In genomic region chr14:25520991-25521390, GRCm38 (mm10) we compare ENCODE assay signal across 9 mouse cellular contexts.
DNase-seq lines count a peak whose midpoint lies in the region; ATAC-seq and TF ChIP-seq lines count a peak whose summit lies in the region.
"Had no signal": no experiment of that assay in that cellular context is flagged by ENCODE, and none has a peak within 500 bp of the region (broad histone marks: within the 10 kb centered on the region; RNA-seq: fewer than 3 reads in every experiment).

No protein-coding gene starts in this region.

- peak overlapping the region; percentile 76 for H3K27ac ChIP-seq in heart, embryonic 13.5 days (replicated peaks)
- H3K27ac ChIP-seq in bone marrow, adult 2 months (ENCODE audit: control insufficient read depth, insufficient read depth, low read depth, low read length, poor library complexity), result peak overlapping the region; percentile 22; the same call in 1 of the 2 replicates
- H3K27ac ChIP-seq in forebrain, embryonic 14.5 days (ENCODE audit: low read depth, low read length), result peak overlapping the region; percentile 5; the same call in 1 of the 2 replicates
- peak overlapping the region; percentile 18; the same call in 1 of the 2 replicates for H3K27ac ChIP-seq in liver, postnatal 0 days (ENCODE audit: low read depth)
- H3K27ac ChIP-seq: embryonic facial prominence, embryonic 12.5 days had no signal

- H3K27me3 ChIP-seq in heart, embryonic 13.5 days (replicated peaks), result no peaks in the 10 kb centered on the region
- no peaks in the 10 kb centered on the region for H3K27me3 ChIP-seq in forebrain, embryonic 14.5 days (replicated peaks; ENCODE audit: control insufficient read depth, insufficient read depth, low read length)
- no peaks in the 10 kb centered on the region for H3K27me3 ChIP-seq in liver, postnatal 0 days (ENCODE audit: insufficient read depth, low read length)
- H3K27me3 ChIP-seq: embryonic facial prominence, embryonic 12.5 days had no signal

- DNase-seq in heart, postnatal 4 days, result no peak
- DNase-seq in forebrain, embryonic 14.5 days (ENCODE audit: low spot score), result no peak
- DNase-seq in liver, postnatal 0 days, result no peak
- no peak for DNase-seq in right cerebral cortex, postnatal 25 days
- DNase-seq in layer of hippocampus, adult 9-10 months (ENCODE audit: low spot score), result no peak
- DNase-seq: adrenal gland, postnatal 10 days had no signal

- H3K9me3 ChIP-seq in heart, embryonic 13.5 days, result no peaks in the 10 kb centered on the region
- no peaks in the 10 kb centered on the region for H3K9me3 ChIP-seq in forebrain, embryonic 14.5 days (replicated peaks; ENCODE audit: control insufficient read depth, low read length)
- H3K9me3 ChIP-seq in liver, postnatal 0 days (ENCODE audit: low read length), result no peaks in the 10 kb centered on the region
- H3K9me3 ChIP-seq: embryonic facial prominence, embryonic 12.5 days had no signal

- H3K4me3 ChIP-seq in heart, embryonic 13.5 days, result no peak overlapping the region
- H3K4me3 ChIP-seq in bone marrow, adult 2 months (replicated peaks; ENCODE audit: control insufficient read depth, low read depth, low read length), result no peak overlapping the region
- H3K4me3 ChIP-seq in forebrain, embryonic 14.5 days (ENCODE audit: low read depth, low read length), result no peak overlapping the region
- no peak overlapping the region for H3K4me3 ChIP-seq in liver, postnatal 0 days (ENCODE audit: low read depth, low read length)
- H3K4me3 ChIP-seq: embryonic facial prominence, embryonic 12.5 days had no signal

- TF ChIP-seq CTCF in bone marrow, adult 2 months (IDR thresholded peaks at IDR 0.05; ENCODE audit: control insufficient read depth, insufficient read depth, low read length), result no peak
- TF ChIP-seq CTCF in liver, postnatal 0 days (IDR thresholded peaks at IDR 0.05; ENCODE audit: low read depth), result no peak

- peak overlapping the region; percentile 69; the same call in 1 of the 2 replicates for H3K9ac ChIP-seq in heart, embryonic 13.5 days
- H3K9ac ChIP-seq in forebrain, embryonic 14.5 days (ENCODE audit: low read length), result no peak overlapping the region
- no peak overlapping the region for H3K9ac ChIP-seq in liver, postnatal 0 days (replicated peaks)
- H3K9ac ChIP-seq: embryonic facial prominence, embryonic 12.5 days had no signal

- H3K4me2 ChIP-seq in heart, embryonic 13.5 days, result no peak overlapping the region
- H3K4me2 ChIP-seq in forebrain, embryonic 14.5 days (ENCODE audit: low read length), result no peak overlapping the region
- H3K4me2 ChIP-seq in liver, postnatal 0 days (ENCODE audit: low read depth, low read length), result no peak overlapping the region
- H3K4me2 ChIP-seq: embryonic facial prominence, embryonic 12.5 days had no signal

- H3K4me1 ChIP-seq in heart, embryonic 13.5 days, result peaks cover 98% of the 10 kb centered on the region
- peaks cover 39% of the 10 kb centered on the region for H3K4me1 ChIP-seq in bone marrow, adult 2 months (ENCODE audit: control insufficient read depth, insufficient read depth, low read length)
- peaks cover 17% of the 10 kb centered on the region for H3K4me1 ChIP-seq in forebrain, embryonic 14.5 days (ENCODE audit: control insufficient read depth, insufficient read depth, low read length)
- H3K4me1 ChIP-seq in liver, postnatal 0 days (ENCODE audit: insufficient read depth), result peaks cover 98% of the 10 kb centered on the region

- H3K36me3 ChIP-seq in heart, embryonic 13.5 days, result peaks cover 8% of the 10 kb centered on the region
- peaks cover 8% of the 10 kb centered on the region; the same call in 1 of the 2 replicates for H3K36me3 ChIP-seq in forebrain, embryonic 14.5 days (ENCODE audit: control insufficient read depth, insufficient read depth, low read length)
- H3K36me3 ChIP-seq in liver, postnatal 0 days (replicated peaks; ENCODE audit: insufficient read depth, low read length), result no peaks in the 10 kb centered on the region

- no peak for TF ChIP-seq EP300 in liver, postnatal 0 days (IDR thresholded peaks at IDR 0.05; ENCODE audit: low read depth)

- 69% methylated on average over 9 of the region's 9 CpGs for WGBS in heart, embryonic 13.5 days
- WGBS in bone marrow, adult 2 months, result 30% methylated on average over 9 of the region's 9 CpGs
- WGBS in forebrain, embryonic 14.5 days, result 9% methylated on average over 9 of the region's 9 CpGs
- 70% methylated on average over 9 of the region's 9 CpGs for WGBS in liver, postnatal 0 days (ENCODE audit: insufficient replicate concordance)

- no peak for ATAC-seq in heart, embryonic 13.5 days (ENCODE audit: extremely low read depth, insufficient number of reproducible peaks, low FRiP score, low TSS enrichment)
- 0 out of 2 replicates have a peak, but pooled peaks have one; percentile 22 for ATAC-seq in forebrain, embryonic 14.5 days
- no peak for ATAC-seq in liver, postnatal 0 days

- no peak for TF ChIP-seq POLR2A in bone marrow, adult 2 months (IDR thresholded peaks at IDR 0.05; ENCODE audit: borderline replicate concordance, control insufficient read depth, low read depth, low read length)

Comparison
In these comparisons a context has a peak if more than half of its experiments do, and no peak if none do; other contexts are left out.
1. H3K27ac ChIP-seq: peak in every context shown above with its lines; median percentile 76 in heart, embryonic 13.5 days; 22 in bone marrow, adult 2 months; 18 in liver, postnatal 0 days; 5 in forebrain, embryonic 14.5 days.